Mouse (Mus musculus): Measurements from ENCODE around the gene Samd4b.
"Not testable (repeated sequence)": the region's sequence is repeated elsewhere in the genome, so short reads cannot be mapped to it uniquely, and the experiment has no call there.

The Samd4b gene

GRCm38 (mm10) chr7:28398696-28399340 is 199.1 kb downstream of the Samd4b start:
- no peak for DNase-seq (ENCODE audit: low spot score in 2 of 2)

GRCm38 (mm10) chr7:28398000-28398399 is 199.9 kb downstream of the Samd4b start:
- DNase-seq (ENCODE audit: low spot score in 2 of 2), result no peak

- no peak for DNase-seq (ENCODE audit: low spot score in 2 of 2)
These were observed 202.5 kb downstream of the Samd4b start for GRCm38 (mm10) chr7:28395425-28395824.

- DNase-seq (ENCODE audit: low spot score in 2 of 2), result no peak
These were observed 204.5 kb downstream of the Samd4b start for GRCm38 (mm10) chr7:28393272-28393951.

- peak; percentile 88 to 92 for DNase-seq (ENCODE audit: low spot score in 2 of 2)
These were observed 205.3 kb downstream of the Samd4b start, which contains the start of the genes Med29 and Paf1 for GRCm38 (mm10) chr7:28392429-28393271. Gene Med29 (minus strand): TSS chr7:28392708. Gene Paf1 (plus strand): TSS chr7:28392951.

GRCm38 (mm10) chr7:28390331-28390730 is 207.6 kb downstream of the Samd4b start:
- DNase-seq (ENCODE audit: low spot score in 2 of 2), result no peak

- DNase-seq (ENCODE audit: low spot score in 2 of 2), result not testable (repeated sequence)
These were observed 210.6 kb downstream of the Samd4b start for GRCm38 (mm10) chr7:28387384-28387783.

GRCm38 (mm10) chr7:28386877-28387276 is 211.1 kb downstream of the Samd4b start:
- DNase-seq (ENCODE audit: low spot score in 2 of 2), result not testable (repeated sequence)

GRCm38 (mm10) chr7:28386462-28386861 is 211.5 kb downstream of the Samd4b start:
- DNase-seq (ENCODE audit: low spot score in 2 of 2), result peak in 1 of 2 experiments; percentile 79

GRCm38 (mm10) chr7:28386007-28386406 is 211.9 kb downstream of the Samd4b start:
- DNase-seq (ENCODE audit: low spot score in 2 of 2), result no peak

GRCm38 (mm10) chr7:28385196-28385595 is 212.7 kb downstream of the Samd4b start:
- DNase-seq (ENCODE audit: low spot score in 2 of 2), result no peak

- no peak for DNase-seq (ENCODE audit: low spot score in 2 of 2)
These were observed 213.8 kb downstream of the Samd4b start for GRCm38 (mm10) chr7:28384162-28384561.

GRCm38 (mm10) chr7:28383606-28384005 is 214.3 kb downstream of the Samd4b start:
- DNase-seq (ENCODE audit: low spot score in 2 of 2), result no peak

- no peak for DNase-seq (ENCODE audit: low spot score in 2 of 2)
These were observed 215.0 kb downstream of the Samd4b start for GRCm38 (mm10) chr7:28382981-28383396.

- no peak for DNase-seq (ENCODE audit: low spot score in 2 of 2)
These were observed 215.5 kb downstream of the Samd4b start for GRCm38 (mm10) chr7:28382347-28382951.

GRCm38 (mm10) chr7:28381938-28382337 is 216.0 kb downstream of the Samd4b start:
- no peak for DNase-seq (ENCODE audit: low spot score in 2 of 2)

- no peak for DNase-seq (ENCODE audit: low spot score in 2 of 2)
These were observed 216.7 kb downstream of the Samd4b start for GRCm38 (mm10) chr7:28381017-28381790.

GRCm38 (mm10) chr7:28380237-28381016 is 217.5 kb downstream of the Samd4b start, which contains the start of gene Zfp36:
Gene Zfp36 (minus strand): TSS chr7:28380253.
- no peak for DNase-seq (ENCODE audit: low spot score in 2 of 2)

GRCm38 (mm10) chr7:28378769-28379651 is 218.9 kb downstream of the Samd4b start:
- peak; percentile 59 to 68 for DNase-seq (ENCODE audit: low spot score in 2 of 2)

Measured in cerebellum, postnatal 4 days (tissue).